Comparison of ENCODE assay signal across 19 mouse cellular contexts in the genomic region with DNA sequence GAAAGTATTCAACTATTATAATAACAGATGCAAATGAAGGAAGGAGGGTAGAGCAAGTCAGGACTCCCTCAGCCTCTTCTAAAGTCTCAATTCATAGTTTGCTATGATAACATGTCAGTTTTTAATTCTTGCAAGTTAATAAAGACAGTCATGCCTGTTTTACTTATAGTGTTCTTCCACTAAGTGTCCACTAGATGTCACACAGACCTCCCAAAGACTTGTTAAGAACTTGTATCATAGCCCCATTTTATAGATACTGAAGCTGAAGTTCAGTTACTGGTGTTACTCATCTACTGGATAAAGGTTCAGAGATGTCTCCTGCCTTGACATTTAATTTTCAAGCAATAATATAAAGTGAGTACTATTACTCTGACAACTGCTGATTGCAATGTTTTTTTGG.
DNase-seq lines count a peak whose midpoint lies in the region; ATAC-seq and TF ChIP-seq lines count a peak whose summit lies in the region.
"Had no signal": no experiment of that assay in that cellular context is flagged by ENCODE, and none has a peak within 500 bp of the region (broad histone marks: within the 10 kb centered on the region; RNA-seq: fewer than 3 reads in every experiment).

No protein-coding gene starts in this region.

- H3K9ac ChIP-seq in midbrain, embryonic 11.5 days (ENCODE audit: low read length) = no peak overlapping the region
- H3K9ac ChIP-seq: embryonic facial prominence, embryonic 12.5 days; liver, postnatal 0 days had no signal

- peak; percentile 67 for TF ChIP-seq CTCF in left cerebral cortex, adult 2 months (IDR thresholded peaks at IDR 0.05)
- peak; percentile 32; the same call in 1 of the 2 replicates for TF ChIP-seq CTCF in E14TG2a.4 (conservative IDR thresholded peaks at IDR 0.05; ENCODE audit: low read length)

- ATAC-seq in frontal cortex, adult (ENCODE audit: low TSS enrichment) = peak; percentile 92
- 0 out of 2 replicates have a peak, but pooled peaks have one; percentile 50 for ATAC-seq in common myeloid progenitor, adult 5-6 weeks (replicated peaks; ENCODE audit: low read depth, poor library complexity, severe bottlenecking)
- ATAC-seq in midbrain, embryonic 11.5 days (ENCODE audit: low FRiP score) = no peak
- ATAC-seq: hindbrain, embryonic 16.5 days; liver, postnatal 0 days had no signal

- no peak overlapping the region for H3K4me2 ChIP-seq in midbrain, embryonic 11.5 days
- H3K4me2 ChIP-seq: embryonic facial prominence, embryonic 12.5 days; heart, embryonic 11.5 days had no signal

- H3K4me1 ChIP-seq in E14TG2a.4 (replicated peaks; ENCODE audit: low read depth, low read length) = no peaks in the 10 kb centered on the region
- H3K4me1 ChIP-seq in midbrain, embryonic 11.5 days (ENCODE audit: control insufficient read depth, insufficient read depth, low read length) = no peaks in the 10 kb centered on the region
- H3K4me1 ChIP-seq: embryonic facial prominence, embryonic 12.5 days had no signal

- intact Hi-C loops in left cerebral cortex, adult 2 months (cut with DNase I) = loop anchor here (10.0 kb wide), 1 partner anchor 531 kb away; no protein-coding TSS in a partner anchor

- no peak for DNase-seq in frontal cortex, postnatal 25 days (ENCODE audit: low spot score in 2 of 2)
- DNase-seq in left cerebral cortex, adult 2 months (ENCODE audit: extremely low spot score in 1 of 2, low spot score in 2 of 2) = no peak
- no peak for DNase-seq in left cerebral cortex, adult 9 months (ENCODE audit: low spot score in 2 of 2)
- no peak for DNase-seq in spleen, postnatal 36 days (ENCODE audit: low spot score in 2 of 2)
- DNase-seq in midbrain, embryonic 11.5 days (ENCODE audit: low spot score, missing footprints) = no peak
- DNase-seq: adrenal gland, postnatal 25 days; cerebellum, adult 2 months; gastrocnemius, postnatal 36 days; heart, postnatal 36 days; liver, postnatal 0 days; midbrain, embryonic 14.5 days; thymus, adult 18-20 months had no signal

- H3K9me3 ChIP-seq in E14TG2a.4 (ENCODE audit: low read length) = no peaks in the 10 kb centered on the region
- no peaks in the 10 kb centered on the region for H3K9me3 ChIP-seq in midbrain, embryonic 11.5 days (ENCODE audit: control insufficient read depth, low read length)
- H3K9me3 ChIP-seq: embryonic facial prominence, embryonic 12.5 days had no signal

- H3K4me3 ChIP-seq in left cerebral cortex, adult 2 months = no peak overlapping the region
- no peak overlapping the region for H3K4me3 ChIP-seq in E14TG2a.4 (replicated peaks; ENCODE audit: low read length)
- no peak overlapping the region for H3K4me3 ChIP-seq in midbrain, embryonic 11.5 days (ENCODE audit: low read depth, low read length)
- H3K4me3 ChIP-seq: embryonic facial prominence, embryonic 12.5 days had no signal

- no peaks in the 10 kb centered on the region for H3K27me3 ChIP-seq in E14TG2a.4 (ENCODE audit: insufficient read depth, low read length)
- H3K27me3 ChIP-seq in midbrain, embryonic 11.5 days (ENCODE audit: control insufficient read depth, insufficient read depth, low read length) = no peaks in the 10 kb centered on the region
- H3K27me3 ChIP-seq: embryonic facial prominence, embryonic 12.5 days had no signal

- H3K27ac ChIP-seq in left cerebral cortex, adult 2 months = no peak overlapping the region
- no peak overlapping the region for H3K27ac ChIP-seq in midbrain, embryonic 11.5 days (ENCODE audit: low read depth, low read length)
- H3K27ac ChIP-seq: embryonic facial prominence, embryonic 12.5 days; macrophage had no signal

- H3K36me3 ChIP-seq in E14TG2a.4 (ENCODE audit: insufficient read depth, low read length) = no peaks in the 10 kb centered on the region
- no peaks in the 10 kb centered on the region for H3K36me3 ChIP-seq in midbrain, embryonic 11.5 days (ENCODE audit: control insufficient read depth, insufficient read depth, low read length)
- H3K36me3 ChIP-seq: embryonic facial prominence, embryonic 12.5 days had no signal
